Mouse (Mus musculus): ENCODE measurements around the gene Tspan9.

- TF ChIP-seq ZC3H11A (IDR thresholded peaks at IDR 0.05; ENCODE audit: borderline replicate concordance, low read depth, low read length), result no peak
- no peak for TF ChIP-seq HCFC1 (IDR thresholded peaks at IDR 0.05; ENCODE audit: borderline replicate concordance, insufficient read depth, low read length)
- no peak for TF ChIP-seq MAFK (IDR thresholded peaks at IDR 0.05; ENCODE audit: insufficient read depth, low read depth, low read length)
- no peak for TF ChIP-seq ZNF384 (IDR thresholded peaks at IDR 0.05; ENCODE audit: low read depth, low read length)
Observed at GRCm38 (mm10) chr6:128001587-128001986, 141.8 kb downstream of the Tspan9 start.
